Mouse (Mus musculus) testis, postnatal 10 days (tissue): Measurements from ENCODE around the gene Pcca.

Source experiments
- DNase-seq: peaks from one replicate; pipeline ENCODE4 v3.0.0; 2021; ENCODE audit warnings: low spot score

The Pcca gene

DNA sequence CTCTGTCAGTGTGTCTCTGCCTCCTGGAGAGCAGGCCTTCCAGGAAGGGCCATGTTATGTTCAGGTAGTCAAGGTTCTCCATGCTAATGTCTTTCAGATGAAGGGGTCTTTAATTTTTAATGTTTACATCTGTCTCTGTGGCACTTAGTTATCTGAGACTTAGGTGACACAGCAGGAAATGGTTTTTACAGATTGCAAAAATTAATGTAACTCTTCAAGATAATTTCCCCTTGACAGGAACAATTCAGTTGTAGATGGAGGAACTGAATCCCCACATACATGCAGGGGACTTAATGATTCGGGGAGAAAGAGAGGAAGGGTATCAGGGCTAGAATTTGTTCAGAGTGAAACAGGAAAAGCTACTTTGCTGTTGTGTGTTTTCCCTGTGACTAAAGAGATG is 353.2 kb downstream of the Pcca start:
- no peak for DNase-seq

DNA sequence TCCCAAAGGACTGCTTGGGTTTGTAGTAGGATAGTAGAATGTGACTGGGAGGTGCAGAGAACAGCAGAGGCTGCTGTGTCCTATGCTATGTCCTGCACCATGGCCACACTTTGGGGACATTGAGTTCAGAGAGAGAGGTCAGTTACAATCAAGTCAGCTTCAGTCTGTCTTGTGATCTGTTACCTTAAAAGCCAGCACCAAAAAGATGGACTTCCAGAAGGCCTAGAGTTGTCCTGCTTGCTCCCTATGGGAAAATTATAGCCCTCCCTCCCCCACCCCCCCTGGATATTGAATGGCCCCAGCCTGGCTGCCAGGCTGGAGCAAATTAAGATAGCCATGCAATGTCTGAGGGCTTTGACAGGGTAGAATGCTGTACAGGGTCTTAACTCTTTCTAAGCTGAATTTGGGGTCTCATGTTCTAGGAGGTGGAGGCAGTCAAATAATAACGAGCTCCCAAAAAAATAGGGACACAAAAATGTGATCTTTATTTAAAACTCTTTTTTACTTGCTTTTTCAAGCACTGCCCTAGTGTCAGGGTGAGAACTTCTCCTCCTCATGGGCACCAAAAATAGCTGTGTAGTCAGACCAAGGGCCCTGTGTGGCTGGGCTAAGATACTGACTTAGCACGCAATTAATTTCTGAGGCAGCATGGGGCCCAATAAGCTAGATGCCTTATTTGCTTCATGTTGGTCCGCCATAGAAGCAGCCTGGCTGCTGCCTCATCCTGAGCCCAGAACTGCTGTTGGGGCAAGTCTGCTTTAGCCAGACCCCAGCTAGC is 353.8 kb downstream of the Pcca start:
- no peak for DNase-seq

DNA sequence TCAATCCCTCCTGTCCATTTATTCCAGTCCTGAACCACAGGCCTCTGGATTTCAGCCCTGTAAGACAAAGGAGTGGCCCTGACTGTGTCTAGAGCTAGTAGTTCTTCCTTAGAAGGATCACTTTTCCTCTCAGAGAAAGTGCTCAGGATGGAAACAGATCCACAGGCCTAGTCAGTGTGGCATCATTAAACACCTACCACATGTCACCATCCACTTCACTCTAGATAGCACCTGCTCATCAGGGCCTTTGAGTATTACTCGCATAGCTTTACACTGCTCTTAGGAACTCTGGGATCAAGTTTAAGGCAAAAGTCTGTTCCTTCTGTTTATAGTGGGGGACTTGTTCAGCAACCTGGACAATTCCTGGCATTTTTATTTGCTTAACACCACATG is 354.4 kb downstream of the Pcca start:
- no peak for DNase-seq

DNA sequence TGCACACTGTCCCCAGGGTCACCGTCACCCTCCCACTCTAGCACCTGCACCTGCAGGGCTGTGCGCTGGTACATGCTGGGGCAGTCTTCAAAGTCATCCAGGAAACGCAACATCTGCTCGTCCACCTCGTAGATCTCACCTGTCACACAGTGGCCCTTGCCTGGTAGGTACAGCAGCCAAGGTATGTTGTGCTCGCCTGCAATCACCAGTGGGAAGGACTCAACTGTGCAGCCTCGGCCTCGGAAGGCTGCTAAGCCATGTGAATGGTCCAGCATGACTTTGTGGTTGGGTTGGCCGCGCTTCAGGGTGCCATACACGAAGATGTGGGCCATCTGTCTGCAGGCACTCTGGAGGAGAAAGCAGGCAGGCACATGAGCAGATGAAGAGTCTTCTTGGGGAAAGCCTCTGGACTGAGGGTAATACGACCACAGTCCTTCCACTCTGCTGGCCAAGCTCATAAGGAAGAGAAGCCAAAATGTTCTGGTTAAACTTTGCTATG is 357.4 kb downstream of the Pcca start:
- no peak for DNase-seq

DNA sequence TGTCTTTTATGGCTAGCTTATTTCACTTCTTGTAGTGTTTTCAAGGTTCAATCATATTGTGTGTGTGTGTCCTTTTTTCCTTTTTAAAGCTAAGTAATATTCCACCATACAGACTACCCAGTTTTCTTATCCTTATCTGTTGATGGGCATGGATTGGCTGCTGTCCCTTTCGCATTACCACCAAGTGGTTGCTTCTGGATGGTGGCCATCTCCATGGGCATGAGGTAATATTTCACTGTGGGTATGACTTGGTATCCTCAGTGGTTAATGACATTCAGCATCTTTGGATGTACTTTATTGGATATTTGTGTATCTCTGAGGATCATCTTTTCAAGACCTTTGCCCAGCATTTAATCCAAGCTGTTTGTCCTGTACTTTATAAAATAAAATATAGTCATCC is 362.0 kb downstream of the Pcca start:
- DNase-seq = no peak

DNA sequence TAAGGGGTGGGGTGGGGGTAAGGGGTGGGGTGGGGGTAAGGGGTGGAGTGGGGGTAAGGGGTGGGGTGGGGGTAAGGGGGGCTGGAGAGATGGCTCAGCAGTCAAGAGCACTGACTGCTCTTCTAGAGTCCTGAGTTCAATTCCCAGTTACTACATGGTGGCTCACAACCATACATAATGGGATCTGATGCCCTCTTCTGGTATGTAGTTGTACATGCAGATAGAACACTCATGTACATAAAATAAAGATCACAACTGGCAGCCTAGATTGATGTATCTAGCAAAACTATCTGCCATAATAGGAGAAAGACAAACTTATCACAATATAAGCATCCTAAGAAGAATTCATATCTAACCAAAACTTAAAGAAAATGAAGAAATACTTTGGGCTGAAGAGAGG is 364.4 kb downstream of the Pcca start:
- DNase-seq = no peak

DNA sequence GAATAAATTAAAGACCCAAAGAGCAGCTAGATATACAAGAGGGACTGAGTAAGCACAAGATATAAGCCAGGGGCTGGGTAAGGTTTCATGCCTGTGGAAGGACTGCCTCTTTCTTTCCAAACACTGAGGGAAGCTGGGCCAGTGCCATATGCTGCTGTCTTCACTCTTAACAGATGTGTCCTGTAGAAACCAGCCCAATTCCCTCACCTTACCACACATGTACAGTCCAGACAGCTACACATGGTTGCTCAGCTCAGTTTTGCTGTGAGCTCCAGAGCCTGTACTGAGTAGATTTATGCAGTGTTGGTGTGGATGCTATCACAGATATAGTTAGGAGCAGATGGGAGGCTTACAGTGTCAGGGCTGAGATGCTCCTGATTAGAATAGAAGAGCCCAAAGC is 366.6 kb downstream of the Pcca start:
- DNase-seq = no peak

DNA sequence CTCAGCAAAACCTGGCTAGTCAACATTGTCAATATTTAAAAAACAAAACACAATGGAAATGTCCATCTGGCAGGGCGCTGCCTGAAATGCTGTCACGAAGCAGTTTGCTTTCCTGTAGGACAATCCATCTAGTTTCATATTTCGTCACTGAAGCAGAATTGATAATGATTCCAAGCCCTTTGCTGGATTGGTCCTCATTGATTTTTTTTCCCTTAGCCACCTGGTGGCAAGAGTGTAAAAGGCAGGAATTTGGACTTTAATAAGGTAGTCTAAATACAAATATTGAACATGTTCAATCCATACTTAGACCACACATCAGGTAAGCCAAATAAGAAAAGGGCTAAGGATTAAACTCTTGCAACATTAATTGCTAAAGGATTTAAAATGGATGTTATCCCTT is 367.1 kb downstream of the Pcca start:
- DNase-seq = no peak

DNA sequence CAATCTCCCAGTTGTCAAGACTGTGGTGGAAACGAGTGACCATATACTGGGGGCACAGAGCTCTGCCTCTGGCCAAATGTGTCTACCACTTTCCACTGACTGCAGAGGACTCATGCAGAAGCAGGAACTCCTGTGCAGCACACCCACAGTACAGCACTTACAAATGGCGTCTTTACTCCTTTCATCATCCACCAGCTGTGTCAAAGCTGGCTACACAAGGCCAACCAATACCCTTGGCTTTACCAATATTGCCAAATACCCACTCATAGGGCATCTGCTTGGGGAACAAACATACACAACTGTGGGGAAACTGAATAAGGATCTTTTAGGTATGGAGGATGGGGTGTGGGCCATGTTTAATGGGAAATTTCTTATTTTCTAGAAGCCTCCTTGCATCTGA is 367.6 kb downstream of the Pcca start:
- no peak for DNase-seq

DNA sequence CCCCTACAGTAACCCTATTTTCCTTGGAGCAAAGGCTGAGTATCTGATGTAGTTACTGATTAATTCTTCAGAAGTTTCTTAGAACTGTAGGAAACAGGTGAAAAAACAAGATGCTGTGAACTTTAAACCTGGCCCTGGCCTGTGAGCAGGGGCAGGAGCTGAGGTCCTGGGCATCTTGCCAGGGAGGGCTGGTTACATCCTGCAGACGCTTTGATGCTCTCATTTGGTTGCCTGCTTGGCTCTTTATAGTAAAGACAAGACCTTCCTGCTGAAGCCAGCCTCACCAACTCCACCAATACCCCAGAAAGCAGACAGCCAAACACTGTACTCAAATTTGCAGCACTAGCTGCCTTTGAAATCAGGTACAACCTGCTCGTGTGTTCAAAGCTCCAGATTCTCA is 368.0 kb downstream of the Pcca start:
- DNase-seq = peak; percentile 50

DNA sequence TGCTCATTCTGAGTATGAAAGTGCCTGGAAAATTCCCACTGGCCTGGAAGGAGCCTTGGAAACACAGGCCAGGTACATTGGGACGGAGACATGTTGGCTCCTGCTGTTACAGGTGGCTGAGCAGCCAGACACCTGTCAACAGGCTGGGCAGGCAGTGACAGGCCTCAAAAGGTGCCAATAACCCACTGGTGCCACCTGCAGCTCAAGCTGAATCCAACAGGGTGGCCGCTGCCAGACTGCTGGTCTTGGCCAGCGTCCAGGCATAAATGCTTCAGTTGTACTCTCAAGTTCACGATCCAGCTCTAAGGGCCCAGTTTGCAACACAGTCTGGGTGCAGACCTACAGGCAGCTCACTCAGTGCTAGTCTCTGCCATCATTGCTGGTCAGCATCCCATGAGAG is 368.8 kb downstream of the Pcca start:
- DNase-seq = peak; percentile 69

DNA sequence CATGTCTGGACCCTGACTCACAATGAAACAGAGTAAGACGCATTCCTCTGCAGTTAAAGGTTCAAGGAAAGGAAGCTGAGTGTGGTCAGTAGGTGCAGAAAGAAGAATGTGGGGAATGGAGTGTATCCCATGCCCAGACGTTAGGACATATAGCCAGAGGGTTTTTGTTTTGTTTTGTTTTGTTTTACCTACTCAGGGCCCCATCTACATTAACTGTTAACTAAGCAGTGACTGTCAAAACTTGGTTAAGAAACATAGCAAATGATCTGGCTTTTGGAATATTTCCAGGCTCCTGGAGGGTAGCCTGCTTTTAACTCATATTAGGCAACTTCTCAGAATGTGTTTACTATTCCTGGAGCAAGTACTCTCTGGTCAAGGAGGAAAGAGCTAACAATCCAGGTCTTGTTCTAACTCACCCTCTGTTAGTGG is 369.8 kb downstream of the Pcca start:
- DNase-seq = no peak

DNA sequence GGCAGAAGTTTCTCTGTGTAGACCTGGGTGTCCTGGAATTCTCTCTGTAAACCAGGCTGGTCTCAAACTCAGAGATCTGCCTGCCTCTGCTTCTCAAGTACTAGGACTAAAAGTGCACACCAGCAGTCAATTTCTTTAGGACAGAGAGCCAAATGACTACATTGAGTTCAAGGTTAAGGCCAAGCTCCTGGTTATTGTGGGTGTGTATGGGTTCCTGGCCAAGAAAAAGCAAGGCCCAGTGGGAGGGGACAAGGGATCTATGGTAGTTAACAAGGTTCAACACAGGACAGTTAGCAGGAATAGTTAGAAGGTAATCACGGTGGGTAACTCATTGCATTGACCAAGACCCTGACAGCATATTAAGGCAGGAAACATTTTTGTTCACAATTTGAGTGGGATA is 370.9 kb downstream of the Pcca start:
- no peak for DNase-seq

DNA sequence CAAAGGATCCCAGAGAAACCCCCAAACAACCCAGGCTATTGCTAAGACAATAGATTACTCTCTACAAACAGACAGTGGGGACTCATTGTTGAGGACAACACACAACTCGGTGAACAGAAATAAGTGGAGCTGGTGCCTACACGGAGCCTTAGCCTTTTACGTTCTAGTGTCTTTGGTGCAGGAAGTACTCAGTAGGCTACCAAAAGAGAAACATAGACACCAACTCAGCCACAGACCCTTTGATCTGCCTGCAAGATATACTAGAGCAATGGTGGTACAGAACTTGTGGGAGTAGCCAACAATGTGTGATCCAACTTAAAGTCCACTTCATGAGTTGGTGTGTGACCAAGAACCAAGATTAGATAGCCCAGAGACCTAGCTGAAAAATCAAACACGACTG is 374.0 kb downstream of the Pcca start:
- DNase-seq = no peak

DNA sequence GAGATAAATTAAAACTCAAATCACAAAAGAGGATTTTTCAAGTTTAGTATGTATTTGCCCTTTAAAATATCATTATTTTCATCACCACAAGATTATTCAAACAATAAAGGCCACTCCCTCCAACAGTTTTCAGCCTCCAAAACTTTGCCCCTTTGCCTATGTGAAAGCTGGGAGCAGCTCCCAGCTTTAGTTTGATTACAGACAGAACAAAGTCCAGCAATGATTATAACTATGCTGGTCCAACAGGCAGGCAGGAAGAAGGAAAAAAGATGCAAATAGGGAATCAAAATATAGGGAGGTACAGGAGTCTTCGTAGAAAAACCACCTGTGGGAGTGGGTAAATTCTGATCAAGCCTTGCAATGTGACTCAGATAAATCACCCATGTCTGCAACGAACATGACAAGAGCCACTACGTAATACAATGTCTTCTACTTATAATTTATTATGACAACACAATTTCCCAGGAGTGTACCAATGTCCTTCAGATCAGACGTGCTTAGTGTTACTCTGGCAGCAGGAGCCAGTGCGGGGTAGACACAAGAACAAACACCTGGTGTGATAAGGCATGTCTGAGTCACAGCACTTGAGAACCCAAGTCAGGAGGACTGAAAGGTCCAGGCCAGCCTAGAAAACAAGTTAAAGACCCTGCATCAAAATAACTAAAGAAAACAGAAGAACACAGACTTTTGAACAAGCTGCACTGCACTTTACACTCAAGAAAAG is 375.4 kb downstream of the Pcca start:
- no peak for DNase-seq

DNA sequence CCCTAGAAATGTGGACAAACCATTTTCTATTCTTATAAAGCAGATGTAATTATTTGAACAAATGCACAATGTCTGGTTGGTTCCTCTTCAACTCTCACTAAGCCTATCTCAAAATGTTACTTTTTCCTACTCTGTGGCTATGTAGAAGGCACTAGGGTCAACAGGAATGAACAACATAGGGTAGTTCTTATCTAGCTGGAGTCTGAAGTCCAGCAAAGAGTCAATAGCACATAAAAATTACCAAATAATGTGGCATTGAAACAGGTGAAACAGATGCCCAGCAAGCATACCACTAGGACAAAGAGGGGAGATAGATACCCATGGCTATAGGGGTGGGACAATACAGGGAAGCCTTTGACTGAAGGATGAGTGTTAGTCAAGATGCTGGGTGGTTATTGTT is 377.1 kb downstream of the Pcca start:
- no peak for DNase-seq

DNA sequence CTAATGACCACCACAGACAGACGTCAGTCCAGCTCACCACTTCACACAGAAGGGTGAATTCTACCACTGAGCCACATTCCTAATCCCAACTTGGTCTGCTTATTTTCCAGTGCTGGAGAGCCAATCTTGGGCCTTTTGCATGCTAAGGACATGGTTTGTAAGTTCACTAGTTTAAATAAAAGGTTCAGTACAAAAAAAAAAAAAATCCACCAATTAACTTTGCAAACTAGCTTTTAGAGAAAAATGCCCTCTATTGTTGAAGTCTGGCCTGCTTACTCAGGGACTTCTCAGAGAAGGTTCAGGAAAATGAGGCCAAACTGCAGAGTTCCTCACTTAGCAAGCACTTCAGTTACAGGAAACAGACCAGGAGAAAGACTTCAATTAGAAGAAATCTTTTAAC is 378.0 kb downstream of the Pcca start:
- no peak for DNase-seq

DNA sequence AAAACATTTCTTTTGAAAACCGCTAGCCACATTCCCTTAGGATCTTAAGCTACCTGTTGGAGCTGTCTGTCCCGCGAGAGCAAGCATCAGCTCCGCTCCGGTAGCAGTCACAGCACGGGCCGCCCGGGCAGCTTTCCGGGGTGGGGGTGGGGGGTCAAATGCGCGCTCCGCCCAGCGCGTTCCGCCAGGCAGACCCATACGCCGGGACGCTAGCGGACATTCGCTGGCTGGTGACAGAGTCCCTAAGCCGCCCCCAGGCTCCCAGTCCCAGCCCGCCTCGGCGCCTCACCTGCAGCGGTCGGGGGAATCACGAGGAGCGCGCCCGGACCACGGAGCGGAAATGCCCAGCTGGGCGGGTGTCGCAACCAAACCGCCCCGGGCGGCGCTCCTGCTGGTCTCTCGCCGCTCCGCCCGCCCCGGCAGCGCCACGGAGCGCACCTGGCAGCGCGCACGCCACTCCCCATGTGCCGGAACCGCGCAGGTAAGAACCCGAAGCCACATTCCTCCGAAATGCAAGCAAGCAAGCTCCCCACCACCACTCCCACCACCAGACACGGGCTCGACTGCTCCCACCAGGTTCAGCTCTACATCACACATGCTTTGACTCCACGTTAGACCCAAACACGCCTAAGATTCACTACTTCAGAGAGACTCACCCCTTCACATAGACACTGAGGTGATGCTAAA is 378.8 kb downstream of the Pcca start:
- DNase-seq = peak; percentile 78

DNA sequence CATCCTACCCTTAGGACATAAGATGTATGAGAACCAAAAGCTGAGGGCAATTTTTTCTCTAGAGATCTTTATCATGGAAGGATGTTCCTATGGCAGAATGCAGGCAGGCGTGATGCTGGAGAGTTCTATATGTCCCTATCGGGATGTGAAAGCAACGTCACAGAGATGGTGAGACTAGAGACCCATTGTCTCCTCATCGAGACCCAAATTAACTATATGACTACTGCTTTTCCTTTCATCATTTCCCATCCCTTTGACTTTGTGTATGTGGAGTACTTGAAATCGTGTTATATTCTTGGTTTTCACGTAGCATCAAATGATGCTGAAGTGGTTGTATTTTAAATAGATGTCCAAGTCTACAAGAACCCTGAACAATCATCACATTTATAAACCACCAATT is 379.5 kb downstream of the Pcca start, which contains the start of gene Ggact:
TSS of gene Ggact (minus strand) at position 101 of the 400 bp plus-strand sequence.
- DNase-seq = no peak

DNA sequence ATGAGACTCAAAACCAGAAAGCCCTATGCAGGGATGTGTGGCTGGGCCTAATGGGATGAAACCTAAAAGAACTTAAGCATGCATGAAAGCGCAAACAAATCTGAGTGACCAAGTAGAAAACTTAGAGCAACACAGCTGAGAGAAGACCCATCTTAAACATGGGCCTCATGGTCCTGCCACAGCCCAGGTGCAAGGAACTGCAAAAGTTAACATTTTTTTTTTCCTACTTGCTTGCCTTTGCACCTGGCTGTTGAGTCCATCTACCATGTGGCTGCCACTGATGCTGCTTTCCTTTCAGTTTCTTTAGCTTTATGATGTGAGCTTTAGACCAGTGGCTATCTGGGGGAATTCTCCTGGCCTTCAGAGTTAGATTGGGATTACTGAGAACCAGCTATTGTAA is 383.6 kb downstream of the Pcca start:
- DNase-seq = no peak

DNA sequence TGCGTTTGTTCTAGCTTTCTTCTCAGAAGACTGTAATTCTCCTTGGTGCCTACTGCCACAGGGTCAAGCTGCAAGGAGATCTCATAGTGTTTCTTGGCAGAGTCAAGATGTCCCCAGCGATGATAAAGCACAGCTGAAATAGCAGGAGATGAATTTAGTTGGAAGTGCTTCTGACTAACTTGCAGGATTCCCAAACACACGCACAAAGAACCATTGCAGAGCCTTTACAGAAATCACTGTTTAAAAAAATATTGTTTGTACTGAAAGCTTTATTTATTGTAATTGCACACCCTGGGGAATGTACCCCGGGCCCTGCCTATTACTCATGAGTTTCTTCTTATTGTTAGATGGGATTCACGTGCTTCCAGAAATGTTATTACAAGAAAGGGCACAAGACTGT is 385.9 kb downstream of the Pcca start:
- DNase-seq = no peak

DNA sequence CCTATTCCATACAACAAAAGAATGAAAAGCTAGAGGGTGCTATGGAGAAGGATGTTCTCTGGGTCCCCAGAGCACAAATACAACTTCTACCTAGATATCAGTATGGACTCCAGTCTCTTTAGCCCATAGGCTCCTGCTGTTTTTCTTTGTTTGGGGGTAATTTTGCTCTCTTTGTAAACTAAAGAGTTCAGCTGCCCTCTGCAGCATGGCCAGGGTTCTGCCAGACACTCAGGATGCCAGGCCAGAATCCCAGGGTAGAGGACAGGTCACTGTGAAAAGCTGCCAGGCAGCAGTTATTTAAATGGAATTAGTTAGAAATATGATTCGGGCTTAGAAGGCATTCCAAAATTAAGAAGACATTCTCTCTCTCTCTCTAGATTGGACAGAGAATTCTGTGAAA is 402.3 kb downstream of the Pcca start:
- no peak for DNase-seq
